ENCODE assay signal across 11 mouse cellular contexts in genomic region chr1:177708583-177709055, GRCm38 (mm10). TPM values are rescaled to one million over a fixed set of nuclear protein-coding genes. Genes with fewer than 3 reads are reported as not detected.
DNase-seq lines count a peak whose midpoint lies in the region; ATAC-seq and TF ChIP-seq lines count a peak whose summit lies in the region.
"Had no signal": no experiment of that assay in that cellular context is flagged by ENCODE, and none has a peak within 500 bp of the region (broad histone marks: within the 10 kb centered on the region; RNA-seq: fewer than 3 reads in every experiment).

No protein-coding gene starts in this region.

- peak; percentile 78 for ATAC-seq in heart, postnatal 0 days (ENCODE audit: insufficient read depth, low read depth)
- no peak for ATAC-seq in granulocyte monocyte progenitor cell, adult 5-6 weeks (replicated peaks; ENCODE audit: poor library complexity, severe bottlenecking)

- TF ChIP-seq EP300 in heart, postnatal 0 days (IDR thresholded peaks at IDR 0.05; ENCODE audit: low read depth), result no peak

- no peak overlapping the region for H3K4me3 ChIP-seq in kidney, adult 2 months (ENCODE audit: insufficient read depth, low read depth, low read length)
- H3K4me3 ChIP-seq in heart, postnatal 0 days (ENCODE audit: low read depth, low read length), result no peak overlapping the region
- H3K4me3 ChIP-seq: embryonic facial prominence, embryonic 13.5 days had no signal

- no peak for TF ChIP-seq CTCF in kidney, adult 2 months (conservative IDR thresholded peaks at IDR 0.05; ENCODE audit: insufficient read depth, insufficient read length, low read depth, low read length)
- no peak for TF ChIP-seq CTCF in heart, postnatal 0 days (IDR thresholded peaks at IDR 0.05; ENCODE audit: low read depth)

- H3K27ac ChIP-seq in kidney, adult 2 months (ENCODE audit: insufficient read depth, low read depth, low read length), result no peak overlapping the region
- H3K27ac ChIP-seq in heart, postnatal 0 days (ENCODE audit: low read depth), result peak overlapping the region; percentile 44; the same call in 1 of the 2 replicates
- H3K27ac ChIP-seq: embryonic facial prominence, embryonic 13.5 days had no signal

- H3K4me1 ChIP-seq in kidney, adult 2 months (ENCODE audit: control insufficient read depth, insufficient read depth, low read length), result peaks cover 9% of the 10 kb centered on the region
- H3K4me1 ChIP-seq in heart, postnatal 0 days (ENCODE audit: control insufficient read depth, insufficient read depth), result no peaks in the 10 kb centered on the region
- H3K4me1 ChIP-seq: embryonic facial prominence, embryonic 13.5 days had no signal

- no peak overlapping the region for H3K9ac ChIP-seq in heart, postnatal 0 days (replicated peaks; ENCODE audit: low read depth, low read length)
- H3K9ac ChIP-seq: embryonic facial prominence, embryonic 13.5 days had no signal

- no peak for TF ChIP-seq POLR2A in kidney, adult 2 months (IDR thresholded peaks at IDR 0.05; ENCODE audit: low read depth, low read length)

- 0 out of 2 replicates have a peak, but pooled peaks cover 4% of the 10 kb centered on the region for H3K9me3 ChIP-seq in heart, postnatal 0 days (replicated peaks; ENCODE audit: control insufficient read depth, low read length)
- H3K9me3 ChIP-seq: embryonic facial prominence, embryonic 13.5 days had no signal

- WGBS in kidney, adult 2 months, result 47% methylated on average over 4 of the region's 4 CpGs
- WGBS in heart, postnatal 0 days, result 36% methylated on average over 4 of the region's 4 CpGs

- peak; percentile 17 for DNase-seq in kidney, adult 2 months
- DNase-seq in kidney, postnatal 25 days, result no peak
- peak; percentile 91 for DNase-seq in R1 (ENCODE audit: low read depth, low spot score)
- DNase-seq in heart, postnatal 0 days (ENCODE audit: low spot score), result peak; percentile 78
- peak; percentile 36 to 41 for DNase-seq in lung, postnatal 4 days
- DNase-seq in cerebellum, postnatal 4 days (ENCODE audit: low spot score in 2 of 2), result no peak
- DNase-seq in cerebellum, adult 9-10 months, result no peak

- H3K4me2 ChIP-seq in heart, postnatal 0 days (ENCODE audit: low read depth, low read length), result no peak overlapping the region
- H3K4me2 ChIP-seq: embryonic facial prominence, embryonic 13.5 days had no signal

- no peaks in the 10 kb centered on the region for H3K36me3 ChIP-seq in kidney, adult 2 months (ENCODE audit: control insufficient read depth, insufficient read depth, low read length)
- H3K36me3 ChIP-seq in heart, postnatal 0 days (replicated peaks; ENCODE audit: control insufficient read depth, insufficient read depth, low read length), result no peaks in the 10 kb centered on the region
- H3K36me3 ChIP-seq: embryonic facial prominence, embryonic 13.5 days had no signal

- H3K27me3 ChIP-seq in kidney, adult 2 months (replicated peaks; ENCODE audit: control insufficient read depth, insufficient read depth, low read length), result no peaks in the 10 kb centered on the region
- no peaks in the 10 kb centered on the region for H3K27me3 ChIP-seq in heart, postnatal 0 days (ENCODE audit: control insufficient read depth, insufficient read depth, low read length)
- H3K27me3 ChIP-seq: embryonic facial prominence, embryonic 13.5 days had no signal

RNA-seq across cellular contexts. Expression of gene 1700016C15Rik, which starts 21.0 kb away (rescaled TPM):
- 4.0 and 6.5 TPM in 2 replicates for polyA plus RNA-seq in kidney, adult 2 months (2012; rRNA removed)
- not detected in 2 replicates for total RNA-seq in heart, postnatal 0 days (2014; rRNA removed; ENCODE audit: low replicate concordance)
- not detected in 2 replicates for polyA plus RNA-seq in heart, postnatal 0 days (2015; fragmentation: Nextera tagmentation; extraction: Ambion mirVana)
- not detected in 2 replicates for total RNA-seq in granulocyte monocyte progenitor cell, adult 5-6 weeks (2014; fragmentation: Nextera tagmentation)
- not detected in 2 replicates for total RNA-seq in granulocyte monocyte progenitor cell, adult 5-6 weeks (2017)
- total RNA-seq: layer of hippocampus, postnatal 10 days had no signal
- polyA plus RNA-seq: embryonic facial prominence, embryonic 13.5 days; neural tube, embryonic 11.5 days had no signal

Comparison
In these comparisons a context has a peak if more than half of its experiments do, and no peak if none do; other contexts are left out.
1. DNase-seq: peak in kidney, adult 2 months (single experiment), R1 (single experiment), heart, postnatal 0 days (single experiment) and lung, postnatal 4 days (2 of 2); none in kidney, postnatal 25 days (0 of 2), cerebellum, postnatal 4 days (0 of 2) and cerebellum, adult 9-10 months (single experiment).